Mouse (Mus musculus): Measurements from ENCODE around the gene Fam184b. TPM values are rescaled to one million over a fixed set of nuclear protein-coding genes. Genes with fewer than 3 reads are reported as not detected.

Gene Fam184b
- polyA plus RNA-seq, 1 experiment from 2014 or later = 2.8 TPM

DNA sequence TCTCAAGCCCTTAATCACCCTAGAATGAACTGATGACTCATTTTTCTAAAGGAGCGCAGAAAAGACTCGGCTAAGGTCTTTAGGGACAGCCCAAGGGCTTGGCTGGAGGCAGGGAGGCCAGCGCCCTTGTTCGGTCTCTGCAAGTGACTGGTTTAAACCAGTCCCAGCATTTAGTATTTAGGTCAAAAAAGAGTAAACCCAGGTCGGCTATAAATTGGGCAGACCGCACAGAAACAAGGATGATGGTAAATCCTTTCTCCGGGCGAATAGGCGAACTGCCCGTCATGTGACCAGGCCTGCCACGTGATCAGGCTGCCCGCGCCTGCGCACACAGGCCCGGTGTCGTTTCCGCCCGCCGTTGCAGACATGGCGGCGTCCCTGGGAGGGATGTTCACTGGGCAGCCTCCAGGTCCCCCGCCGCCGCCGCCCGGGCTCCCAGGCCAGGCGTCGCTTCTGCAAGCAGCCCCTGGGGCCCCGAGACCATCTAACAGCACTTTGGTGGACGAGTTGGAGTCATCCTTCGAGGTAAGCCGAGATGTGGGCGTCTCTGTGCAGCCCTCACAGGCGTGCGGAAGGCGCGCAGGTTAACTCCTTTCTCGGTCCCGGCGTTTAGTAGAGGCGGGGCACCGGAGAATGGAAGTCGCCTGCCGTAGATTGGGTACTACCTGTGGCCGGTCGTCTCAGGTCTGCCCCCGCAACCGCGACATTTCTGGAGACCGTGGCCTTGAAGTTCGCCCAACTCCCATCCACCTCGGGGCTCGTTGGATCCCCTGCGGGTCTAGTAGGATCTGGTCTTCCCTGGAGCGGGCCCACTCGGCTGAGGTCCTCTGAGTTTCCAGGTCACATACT is 119.2 kb downstream of the Fam184b start, which contains the start of gene Med28:
Gene Med28, plus strand, starts transcription at position 270 of the 849 bp plus-strand sequence.
- WGBS = 2% methylated on average over 56 of the region's 56 CpGs
- DNase-seq (ENCODE audit: low spot score) = peak; percentile 96
- H3K27me3 ChIP-seq (ENCODE audit: control insufficient read depth, insufficient read depth, low read length) = no peaks in the 10 kb centered on the region

DNA sequence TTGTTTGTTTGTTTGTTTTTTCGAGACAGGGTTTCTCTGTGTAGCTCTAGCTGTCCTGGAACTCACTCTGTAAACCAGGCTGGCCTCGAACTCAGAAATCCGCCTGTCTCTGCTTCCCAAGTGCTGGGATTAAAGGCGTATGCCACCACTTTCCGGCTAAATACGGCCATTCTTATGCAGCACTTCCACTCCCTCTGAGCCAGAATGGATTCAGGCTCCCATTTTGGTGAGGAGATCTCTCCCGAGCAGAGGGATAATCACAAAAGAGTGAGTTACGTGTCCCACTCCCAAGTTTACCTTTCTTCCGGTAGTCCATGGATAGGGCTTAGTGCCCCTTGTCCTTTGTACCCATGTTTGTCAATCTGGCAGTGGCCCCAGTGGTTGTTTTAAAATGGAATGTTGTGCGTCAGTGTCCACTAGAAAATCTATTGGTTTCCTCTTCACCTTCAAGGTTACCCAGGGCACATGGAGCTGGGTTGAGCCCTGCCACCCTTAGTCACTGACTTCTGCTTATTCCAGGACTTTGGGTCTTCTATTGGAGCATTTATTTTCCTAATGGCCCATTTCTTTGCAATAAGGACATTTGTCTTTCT is 124.2 kb downstream of the Fam184b start:
- no peak overlapping the region for H3K27ac ChIP-seq (ENCODE audit: low read depth, low read length)
- ATAC-seq (replicated peaks; ENCODE audit: low FRiP score) (no peak), DNase-seq (ENCODE audit: low spot score) (no peak)
- H3K4me3 ChIP-seq (ENCODE audit: low read depth, low read length) = no peak overlapping the region
- no peaks in the 10 kb centered on the region for H3K4me1 ChIP-seq (replicated peaks; ENCODE audit: control insufficient read depth, insufficient read depth, low read length)
- WGBS = 90% methylated on average over 10 of the region's 10 CpGs
- H3K4me2 ChIP-seq (ENCODE audit: low read depth, low read length, severe bottlenecking) = no peak overlapping the region
- H3K36me3 ChIP-seq (ENCODE audit: control insufficient read depth, insufficient read depth, low read length) = no peaks in the 10 kb centered on the region
- H3K9me3 ChIP-seq (ENCODE audit: control insufficient read depth, low read length) = no peaks in the 10 kb centered on the region
- no peaks in the 10 kb centered on the region for H3K27me3 ChIP-seq (ENCODE audit: control insufficient read depth, insufficient read depth, low read length)
- no peak overlapping the region for H3K9ac ChIP-seq (ENCODE audit: low read length)

More for the DNA sequence above, 119.2 kb downstream of the Fam184b start, which contains the start of gene Med28:
- Histone ChIP-seq H3K4me3 (ENCODE audit: low read depth, low read length) (peak within 1 kb of the TSS; percentile 94), H3K9me3 (ENCODE audit: control insufficient read depth, low read length) (no peaks in the 10 kb centered on the region), H3K4me2 (ENCODE audit: low read depth, low read length, severe bottlenecking) (peak within 1 kb of the TSS; percentile 90), H3K27ac (ENCODE audit: low read depth, low read length) (no peak within 1 kb of the TSS), H3K9ac (ENCODE audit: low read length) (peak within 1 kb of the TSS; percentile 90), H3K36me3 (ENCODE audit: control insufficient read depth, insufficient read depth, low read length) (no peaks in the 10 kb centered on the region; the same call in 1 of the 2 replicates), H3K4me1 (replicated peaks; ENCODE audit: control insufficient read depth, insufficient read depth, low read length) (peaks cover 5% of the 10 kb centered on the region; the same call in 1 of the 2 replicates)
- peak; percentile 97 for ATAC-seq (replicated peaks; ENCODE audit: low FRiP score)

DNA sequence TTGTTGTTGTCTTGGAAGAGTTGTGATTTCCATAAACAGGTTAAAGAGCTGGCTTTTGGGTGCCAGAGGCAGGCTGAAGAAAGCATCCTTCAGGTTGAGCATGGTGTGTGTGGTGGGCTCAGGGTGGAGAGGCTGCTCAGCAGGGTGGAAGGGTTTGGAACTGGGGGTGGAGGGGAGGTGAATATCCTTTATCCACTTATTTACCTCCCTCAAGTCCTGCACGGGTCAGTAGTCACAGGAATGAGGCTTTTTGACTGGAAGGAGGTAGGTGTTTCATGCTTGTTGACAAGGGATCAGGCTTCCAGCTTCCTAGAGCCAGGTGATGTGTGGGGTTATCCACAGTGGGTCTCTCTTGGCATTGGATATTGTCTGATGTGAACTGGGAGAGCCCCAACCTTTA is 124.8 kb downstream of the Fam184b start:
- H3K4me3 ChIP-seq (ENCODE audit: low read depth, low read length) = no peak overlapping the region
- no peaks in the 10 kb centered on the region for H3K36me3 ChIP-seq (ENCODE audit: control insufficient read depth, insufficient read depth, low read length)
- DNase-seq (ENCODE audit: low spot score) (no peak), ATAC-seq (replicated peaks; ENCODE audit: low FRiP score) (no peak)
- WGBS = 73% methylated on average over 1 of the region's 1 CpGs
- H3K9ac ChIP-seq (ENCODE audit: low read length) = no peak overlapping the region
- no peak overlapping the region for H3K4me2 ChIP-seq (ENCODE audit: low read depth, low read length, severe bottlenecking)
- no peaks in the 10 kb centered on the region for H3K4me1 ChIP-seq (replicated peaks; ENCODE audit: control insufficient read depth, insufficient read depth, low read length)
- H3K9me3 ChIP-seq (ENCODE audit: control insufficient read depth, low read length) = no peaks in the 10 kb centered on the region
- H3K27me3 ChIP-seq (ENCODE audit: control insufficient read depth, insufficient read depth, low read length) = no peaks in the 10 kb centered on the region
- H3K27ac ChIP-seq (ENCODE audit: low read depth, low read length) = no peak overlapping the region

DNA sequence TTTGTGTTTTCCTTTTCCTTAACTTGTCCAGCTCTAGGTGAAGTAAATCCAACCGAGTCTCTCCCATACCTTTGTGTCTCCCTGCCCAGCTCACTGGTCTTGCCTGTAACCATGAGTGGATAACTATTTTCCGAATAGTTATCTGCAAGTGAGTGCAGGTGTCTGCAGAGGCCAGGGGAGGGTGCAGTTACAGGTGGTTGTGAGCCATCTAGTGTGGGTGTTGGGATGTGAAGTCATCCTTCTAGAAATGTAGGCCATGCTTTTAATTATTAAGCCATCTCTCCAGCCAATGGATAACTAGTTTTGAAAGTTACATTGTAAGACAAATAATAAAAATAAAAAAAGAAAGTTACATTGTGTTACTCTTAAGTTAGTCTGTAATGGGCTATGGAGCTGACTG is 125.9 kb downstream of the Fam184b start:
- no peak overlapping the region for H3K4me3 ChIP-seq (ENCODE audit: low read depth, low read length)
- no peak overlapping the region for H3K4me2 ChIP-seq (ENCODE audit: low read depth, low read length, severe bottlenecking)
- no peaks in the 10 kb centered on the region for H3K4me1 ChIP-seq (replicated peaks; ENCODE audit: control insufficient read depth, insufficient read depth, low read length)
- DNase-seq (ENCODE audit: low spot score) (peak; percentile 31), ATAC-seq (replicated peaks; ENCODE audit: low FRiP score) (no peak)
- no peak overlapping the region for H3K27ac ChIP-seq (ENCODE audit: low read depth, low read length)
- H3K9ac ChIP-seq (ENCODE audit: low read length) = no peak overlapping the region
- no peaks in the 10 kb centered on the region for H3K27me3 ChIP-seq (ENCODE audit: control insufficient read depth, insufficient read depth, low read length)
- no peaks in the 10 kb centered on the region for H3K9me3 ChIP-seq (ENCODE audit: control insufficient read depth, low read length)
- 91% methylated on average over 2 of the region's 2 CpGs for WGBS
- H3K36me3 ChIP-seq (ENCODE audit: control insufficient read depth, insufficient read depth, low read length) = no peaks in the 10 kb centered on the region; the same call in 1 of the 2 replicates

DNA sequence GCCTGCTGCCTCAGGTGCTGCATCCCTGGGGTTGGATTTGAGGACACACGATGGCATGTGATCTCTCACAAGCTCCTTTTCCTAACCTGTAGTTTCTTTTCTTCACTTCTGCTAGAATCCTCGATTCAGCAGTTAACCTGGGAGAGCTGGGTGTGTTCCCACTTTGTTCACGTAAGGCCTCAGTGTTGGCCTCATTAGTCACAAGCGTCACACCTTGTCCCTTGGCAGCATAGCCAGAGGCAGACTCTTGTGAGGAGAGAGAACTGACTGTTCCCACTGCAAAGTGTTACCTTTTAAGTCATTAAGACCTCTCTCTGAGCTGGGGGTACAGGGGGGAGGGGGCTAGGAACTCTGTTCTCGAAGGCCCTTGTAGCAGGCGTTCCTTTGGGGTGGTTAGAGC is 126.5 kb downstream of the Fam184b start:
- Histone ChIP-seq H3K4me3 (ENCODE audit: low read depth, low read length) (no peak overlapping the region), H3K9me3 (ENCODE audit: control insufficient read depth, low read length) (no peaks in the 10 kb centered on the region), H3K27ac (ENCODE audit: low read depth, low read length) (no peak overlapping the region), H3K27me3 (ENCODE audit: control insufficient read depth, insufficient read depth, low read length) (no peaks in the 10 kb centered on the region), H3K4me2 (ENCODE audit: low read depth, low read length, severe bottlenecking) (no peak overlapping the region), H3K36me3 (ENCODE audit: control insufficient read depth, insufficient read depth, low read length) (no peaks in the 10 kb centered on the region; the same call in 1 of the 2 replicates), H3K4me1 (replicated peaks; ENCODE audit: control insufficient read depth, insufficient read depth, low read length) (no peaks in the 10 kb centered on the region), H3K9ac (ENCODE audit: low read length) (no peak overlapping the region)
- 91% methylated on average over 6 of the region's 6 CpGs for WGBS
- no peak for ATAC-seq (replicated peaks; ENCODE audit: low FRiP score)
- peak; percentile 29 for DNase-seq (ENCODE audit: low spot score)

DNA sequence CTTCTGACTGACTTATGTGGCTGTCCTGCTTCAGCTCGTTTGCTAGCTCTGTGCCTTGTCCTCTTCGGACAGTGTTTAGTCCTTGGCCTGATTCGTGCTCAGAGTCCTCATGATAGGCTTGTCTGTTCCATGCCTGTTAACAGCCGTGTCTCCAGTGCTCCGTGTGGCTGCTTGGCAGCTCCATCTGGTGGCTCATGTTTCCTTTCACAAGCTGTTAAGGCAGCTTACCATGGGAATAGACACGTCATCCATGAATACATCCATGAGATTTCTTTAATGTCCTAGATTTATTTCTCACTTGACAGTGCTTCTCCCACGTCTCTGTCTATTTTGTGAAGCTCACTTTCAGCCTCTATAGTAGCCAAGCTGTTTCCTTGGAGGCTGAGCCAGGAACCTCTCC is 129.3 kb downstream of the Fam184b start:
- Histone ChIP-seq H3K4me1 (replicated peaks; ENCODE audit: control insufficient read depth, insufficient read depth, low read length) (no peaks in the 10 kb centered on the region), H3K36me3 (ENCODE audit: control insufficient read depth, insufficient read depth, low read length) (no peaks in the 10 kb centered on the region; the same call in 1 of the 2 replicates), H3K27ac (ENCODE audit: low read depth, low read length) (no peak overlapping the region), H3K4me2 (ENCODE audit: low read depth, low read length, severe bottlenecking) (no peak overlapping the region), H3K4me3 (ENCODE audit: low read depth, low read length) (no peak overlapping the region), H3K9ac (ENCODE audit: low read length) (no peak overlapping the region), H3K9me3 (ENCODE audit: control insufficient read depth, low read length) (no peaks in the 10 kb centered on the region), H3K27me3 (ENCODE audit: control insufficient read depth, insufficient read depth, low read length) (no peaks in the 10 kb centered on the region)
- ATAC-seq (replicated peaks; ENCODE audit: low FRiP score) = no peak
- 85% methylated on average over 7 of the region's 7 CpGs for WGBS
- no peak for DNase-seq (ENCODE audit: low spot score)

DNA sequence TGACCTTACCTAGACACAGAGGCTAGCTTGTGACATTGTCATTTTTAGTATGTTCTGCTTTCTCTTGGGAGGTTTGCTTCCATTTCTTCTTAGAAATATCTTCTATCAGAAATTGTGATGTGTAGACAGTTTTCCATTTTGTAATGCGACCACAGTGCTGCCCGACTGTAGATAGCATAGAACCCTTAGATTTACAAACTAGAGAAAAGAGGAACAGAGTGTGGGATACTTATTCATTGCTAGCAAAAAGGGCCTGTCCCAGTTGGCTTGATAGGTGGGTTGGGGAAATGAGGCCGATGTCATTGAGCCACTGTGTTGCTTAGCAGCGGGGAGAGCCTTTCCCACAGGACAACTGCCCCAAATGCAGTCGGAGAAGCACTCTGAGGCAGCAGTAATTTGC is 141.8 kb downstream of the Fam184b start:
- Histone ChIP-seq H3K4me3 (ENCODE audit: low read depth, low read length) (no peak overlapping the region), H3K36me3 (ENCODE audit: control insufficient read depth, insufficient read depth, low read length) (no peaks in the 10 kb centered on the region; the same call in 1 of the 2 replicates), H3K27me3 (ENCODE audit: control insufficient read depth, insufficient read depth, low read length) (no peaks in the 10 kb centered on the region), H3K4me1 (replicated peaks; ENCODE audit: control insufficient read depth, insufficient read depth, low read length) (0 out of 2 replicates have a peak, but pooled peaks cover 4% of the 10 kb centered on the region), H3K27ac (ENCODE audit: low read depth, low read length) (no peak overlapping the region), H3K9me3 (ENCODE audit: control insufficient read depth, low read length) (no peaks in the 10 kb centered on the region), H3K9ac (ENCODE audit: low read length) (no peak overlapping the region), H3K4me2 (ENCODE audit: low read depth, low read length, severe bottlenecking) (no peak overlapping the region)
- DNase-seq (ENCODE audit: low spot score) (no peak), ATAC-seq (replicated peaks; ENCODE audit: low FRiP score) (no peak)
- WGBS = 93% methylated on average over 5 of the region's 5 CpGs

DNA sequence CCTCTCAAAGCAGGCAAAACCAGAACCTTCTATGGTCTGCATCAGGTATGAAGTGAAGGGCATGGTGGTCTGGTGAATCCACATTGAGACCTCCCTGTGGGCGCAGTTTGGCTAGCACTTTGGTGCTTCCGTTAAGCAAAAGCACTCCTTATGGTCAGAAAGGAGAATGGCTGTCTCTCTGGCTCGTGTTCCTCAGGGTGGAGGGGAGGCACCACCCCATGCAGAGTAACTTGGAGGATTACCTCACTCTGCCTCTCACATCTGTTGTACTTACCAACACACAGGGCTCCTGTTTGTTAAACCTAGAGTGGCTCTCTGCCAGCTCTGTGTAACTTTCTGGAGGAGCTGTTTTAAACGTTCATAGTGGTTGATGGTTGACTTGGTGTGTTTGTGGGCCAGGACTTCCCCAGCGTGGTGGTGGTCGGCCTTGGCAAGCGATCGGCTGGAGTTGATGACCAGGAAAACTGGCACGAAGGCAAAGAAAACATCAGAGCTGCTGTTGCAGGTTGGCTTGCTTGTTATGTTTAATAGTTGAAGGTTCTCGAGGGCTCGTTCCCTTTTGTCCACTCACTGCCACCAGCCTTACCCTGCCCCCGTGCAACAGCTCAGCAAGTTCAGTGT is 142.4 kb downstream of the Fam184b start:
- Histone ChIP-seq H3K4me2 (ENCODE audit: low read depth, low read length, severe bottlenecking) (no peak overlapping the region), H3K9ac (ENCODE audit: low read length) (no peak overlapping the region), H3K4me1 (replicated peaks; ENCODE audit: control insufficient read depth, insufficient read depth, low read length) (0 out of 2 replicates have a peak, but pooled peaks cover 4% of the 10 kb centered on the region), H3K27ac (ENCODE audit: low read depth, low read length) (no peak overlapping the region), H3K9me3 (ENCODE audit: control insufficient read depth, low read length) (no peaks in the 10 kb centered on the region), H3K4me3 (ENCODE audit: low read depth, low read length) (no peak overlapping the region), H3K27me3 (ENCODE audit: control insufficient read depth, insufficient read depth, low read length) (no peaks in the 10 kb centered on the region), H3K36me3 (ENCODE audit: control insufficient read depth, insufficient read depth, low read length) (no peaks in the 10 kb centered on the region; the same call in 1 of the 2 replicates)
- no peak for ATAC-seq (replicated peaks; ENCODE audit: low FRiP score)
- no peak for DNase-seq (ENCODE audit: low spot score)
- 91% methylated on average over 12 of the region's 12 CpGs for WGBS

Measured in forebrain, embryonic 11.5 days (tissue).